Mouse (Mus musculus): ENCODE data around the gene Icam1.

DNA sequence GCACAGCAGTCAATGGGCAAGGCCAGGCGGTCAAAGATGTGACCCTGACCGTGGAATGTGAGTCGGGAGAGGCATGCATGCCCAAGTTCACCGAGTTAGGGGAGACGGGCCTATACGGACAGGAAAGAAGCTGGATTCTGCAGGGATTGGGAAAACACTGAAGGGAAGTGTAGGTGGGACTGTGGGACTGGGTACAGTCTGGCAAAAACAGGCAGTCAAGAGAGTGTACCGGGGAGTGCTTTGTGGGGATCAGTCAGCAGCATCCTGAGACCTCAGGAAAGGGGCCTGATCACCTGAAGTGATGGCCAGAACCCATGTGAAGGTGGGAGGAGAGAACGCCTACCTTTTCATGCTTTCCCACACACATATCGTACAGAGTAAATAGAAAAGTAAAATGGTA is 19.8 kb downstream of the Icam1 start:
- TF ChIP-seq CTCF (IDR thresholded peaks at IDR 0.05; ENCODE audit: insufficient read depth, low read length) (no peak), POLR2A (IDR thresholded peaks at IDR 0.05; ENCODE audit: borderline replicate concordance, extremely low read depth, low read depth, low read length) (no peak)
